Mouse (Mus musculus) cerebellum, adult 11-12 months (tissue): ENCODE results near the gene Polr3g.
"Not testable (repeated sequence)": the region's sequence is repeated elsewhere in the genome, so short reads cannot be mapped to it uniquely, and the experiment has no call there.

Experiments
- DNase-seq: peaks from one replicate; pipeline ENCODE4 v3.0.0; 2022

The Polr3g gene

GRCm38 (mm10) chr13:81684884-81685283 lies 25.9 kb downstream of the Polr3g start:
- DNase-seq = no peak

GRCm38 (mm10) chr13:81684258-81684657 lies 26.6 kb downstream of the Polr3g start:
- no peak for DNase-seq

- no peak for DNase-seq
These were observed 27.7 kb downstream of the Polr3g start for GRCm38 (mm10) chr13:81683107-81683506.

GRCm38 (mm10) chr13:81675333-81675732 lies 35.5 kb downstream of the Polr3g start:
- DNase-seq = no peak

GRCm38 (mm10) chr13:81667713-81668112 lies 43.1 kb downstream of the Polr3g start:
- no peak for DNase-seq

DNA sequence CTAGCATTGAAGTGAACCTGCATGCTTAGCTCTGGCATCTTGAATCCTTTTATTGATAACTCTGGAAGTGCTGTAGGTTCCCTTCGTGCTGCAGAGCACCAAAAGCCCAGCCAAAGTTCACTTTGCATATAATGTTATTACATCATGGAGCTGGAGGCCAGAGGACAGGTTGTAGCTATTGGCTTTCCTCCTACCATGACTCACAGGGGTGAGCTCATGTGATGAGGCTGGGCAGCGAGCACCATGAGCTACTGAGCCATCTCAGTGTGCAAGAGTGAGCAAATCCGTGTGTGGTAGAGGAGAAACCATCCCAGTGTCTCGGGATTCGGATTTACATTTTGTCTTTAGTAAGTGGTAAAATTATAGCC lies 46.5 kb downstream of the Polr3g start:
- peak; percentile 63 for DNase-seq

DNA sequence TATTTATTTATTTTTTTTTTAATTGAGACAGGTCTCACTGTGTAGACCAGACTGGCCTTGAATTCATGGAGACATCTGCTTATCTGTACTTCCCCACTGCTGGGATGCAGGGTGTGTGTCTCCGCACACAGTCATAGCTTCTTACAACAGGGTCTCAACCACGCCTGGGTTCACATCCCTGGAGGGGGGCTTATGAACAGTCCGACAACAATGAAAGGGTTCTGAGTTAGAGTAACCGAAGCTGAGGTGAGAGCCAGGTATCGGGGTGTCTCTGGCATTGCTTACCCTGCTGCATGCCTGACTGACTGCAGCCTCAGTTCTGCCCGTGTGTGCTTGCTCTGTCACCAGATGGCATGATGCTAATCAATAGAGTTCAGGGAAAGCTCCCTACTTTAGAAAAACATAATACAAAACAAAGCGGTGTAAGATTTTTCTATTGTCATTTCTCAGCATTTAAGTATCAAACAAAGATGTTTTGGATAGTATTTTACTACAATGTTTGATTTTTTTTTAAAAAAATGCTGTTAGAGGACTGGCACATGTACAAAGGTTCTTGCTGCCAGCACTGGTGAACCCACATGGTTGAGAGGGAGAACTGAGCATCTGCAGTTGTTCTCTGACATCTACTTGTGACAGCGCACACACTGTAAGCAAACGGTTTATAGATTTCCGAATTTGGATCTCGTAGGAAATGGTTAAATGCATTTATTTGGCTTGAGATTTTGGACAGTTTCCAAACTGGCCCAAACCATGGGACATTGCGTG lies 47.1 kb downstream of the Polr3g start:
- DNase-seq = peak; percentile 39

GRCm38 (mm10) chr13:81658053-81658752 lies 52.6 kb downstream of the Polr3g start:
- no peak for DNase-seq

DNA sequence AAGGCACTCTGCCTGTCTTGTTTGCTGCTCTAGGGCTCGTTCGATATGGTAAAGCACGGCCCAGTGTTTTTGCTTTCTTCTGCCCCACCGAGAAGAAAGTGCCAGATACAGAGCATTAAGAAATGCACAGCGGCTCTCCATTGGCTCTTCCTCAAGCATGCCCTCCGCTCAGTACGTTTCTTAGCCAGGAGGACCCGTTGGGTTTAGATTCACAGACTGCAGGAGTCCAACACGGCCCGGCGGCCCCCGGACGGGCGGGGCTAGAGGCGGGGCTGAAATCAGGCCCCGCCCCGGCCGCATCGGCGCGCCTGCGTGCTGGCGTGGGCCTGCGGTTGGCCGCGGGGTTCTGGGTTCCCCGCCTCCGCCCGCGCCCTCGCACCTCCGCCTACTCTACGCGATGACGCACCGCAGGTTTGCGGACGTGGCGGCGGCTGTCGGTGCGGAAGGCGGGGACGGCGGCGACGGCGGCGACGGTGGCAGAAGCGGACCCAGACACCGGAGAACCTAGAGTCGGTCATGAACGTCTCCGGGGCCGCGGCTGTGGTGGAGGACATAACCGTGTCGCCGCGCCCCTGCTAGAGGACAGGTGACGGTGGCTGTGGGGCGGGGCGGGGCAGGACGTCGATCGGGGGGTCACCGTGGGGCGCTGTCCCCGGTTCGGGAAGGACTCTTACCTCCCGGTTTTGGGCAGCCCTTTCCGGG lies 53.3 kb downstream of the Polr3g start, which contains the start of gene Lysmd3:
Lysmd3 (plus strand) TSS at position 313 of the 702 bp plus-strand sequence.
- DNase-seq = peak; percentile 95

DNA sequence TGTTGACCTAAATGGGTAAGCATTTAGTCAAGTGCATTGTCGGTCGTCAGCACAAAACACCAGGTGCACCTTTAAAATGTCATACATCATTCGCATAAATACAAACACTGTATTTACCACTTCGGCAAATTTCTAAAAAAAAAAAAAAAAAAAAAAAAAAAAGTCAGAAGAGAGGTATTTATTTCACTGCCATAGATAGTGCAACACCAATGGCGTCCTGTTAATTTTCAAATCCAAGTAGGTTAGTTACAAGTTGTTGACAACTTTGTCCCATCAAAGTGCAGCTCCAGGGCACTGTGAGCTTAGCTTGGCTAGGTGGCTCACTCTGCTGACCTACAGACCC lies 53.8 kb downstream of the Polr3g start:
- no peak for DNase-seq

- no peak for DNase-seq
These were observed 54.5 kb downstream of the Polr3g start for GRCm38 (mm10) chr13:81656091-81656850.

DNA sequence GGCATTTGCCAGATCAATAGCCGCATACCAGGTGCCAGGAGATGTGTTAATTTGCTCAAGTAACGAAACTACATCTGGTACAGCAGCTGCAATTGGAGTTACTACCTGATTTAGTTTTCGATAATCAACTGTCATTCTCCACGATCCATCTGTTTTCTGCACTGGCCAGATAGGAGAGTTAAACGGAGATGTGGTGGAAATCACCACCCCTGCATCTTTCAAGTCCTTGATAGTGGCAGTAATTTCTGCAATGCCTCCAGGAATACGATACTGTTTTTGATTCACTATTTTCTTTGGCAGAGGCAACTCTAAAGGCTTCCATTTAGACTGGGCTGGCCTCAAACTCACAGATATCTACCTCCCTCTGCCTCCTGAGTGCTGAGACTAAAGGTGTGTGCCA lies 60.4 kb downstream of the Polr3g start:
- DNase-seq = not testable (repeated sequence)

DNA sequence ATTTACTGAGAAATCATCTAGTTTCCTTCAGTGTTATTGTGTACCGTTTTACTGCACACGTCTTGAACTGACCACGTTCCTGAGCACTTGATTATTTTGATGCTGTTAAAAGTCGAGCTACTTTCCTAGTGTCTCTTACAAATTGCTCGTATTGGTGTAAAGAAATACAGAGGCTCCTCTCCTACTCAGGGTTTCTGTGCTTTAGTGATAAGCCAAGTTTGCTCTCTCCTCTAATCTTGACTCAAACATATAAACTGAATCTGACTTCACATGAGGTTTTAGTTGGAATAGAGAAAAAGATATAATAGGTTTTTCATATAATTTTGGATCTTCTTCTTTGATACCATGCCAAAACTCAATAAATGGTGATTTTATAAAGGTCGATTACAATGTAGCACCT lies 64.5 kb downstream of the Polr3g start:
- DNase-seq = no peak

- no peak for DNase-seq
These were observed 66.7 kb downstream of the Polr3g start for GRCm38 (mm10) chr13:81644047-81644565.

- no peak for DNase-seq
These were observed 68.2 kb downstream of the Polr3g start for GRCm38 (mm10) chr13:81642491-81643149.

DNA sequence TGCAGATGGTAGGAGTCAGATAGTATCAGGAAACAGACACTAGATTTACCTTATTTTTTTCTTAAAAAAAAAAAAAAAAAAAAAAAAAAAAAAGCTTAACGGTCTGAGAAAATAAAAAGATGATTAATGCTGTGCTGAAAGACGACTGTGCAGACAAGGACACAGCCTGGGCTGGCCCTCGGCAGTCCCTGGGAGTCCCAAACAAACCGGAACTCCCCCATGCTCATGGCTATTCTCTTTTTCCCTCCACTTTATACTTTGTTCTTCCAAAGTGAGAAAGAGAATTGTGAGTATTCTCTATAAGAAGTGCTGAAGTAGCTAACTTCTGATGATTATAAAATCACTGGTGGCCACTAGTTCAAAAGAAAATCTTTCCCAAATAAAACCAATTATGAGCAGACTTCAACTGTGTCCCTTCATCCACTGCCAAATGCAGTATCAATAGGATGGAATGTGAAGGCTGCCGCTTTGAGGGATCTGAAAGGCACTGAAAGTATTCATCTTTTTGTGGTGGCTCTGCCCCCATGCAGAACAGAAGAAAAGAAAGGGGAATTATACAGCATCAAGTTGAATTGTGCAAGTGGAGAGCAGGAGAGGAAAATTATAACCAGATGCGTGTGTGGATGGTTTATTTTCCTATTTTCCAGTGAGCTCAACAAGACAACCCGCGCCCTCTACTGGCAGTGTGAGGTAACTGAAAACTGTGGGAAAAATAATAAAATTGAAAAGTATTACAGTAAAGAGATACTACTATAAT lies 69.3 kb downstream of the Polr3g start:
- DNase-seq = no peak

DNA sequence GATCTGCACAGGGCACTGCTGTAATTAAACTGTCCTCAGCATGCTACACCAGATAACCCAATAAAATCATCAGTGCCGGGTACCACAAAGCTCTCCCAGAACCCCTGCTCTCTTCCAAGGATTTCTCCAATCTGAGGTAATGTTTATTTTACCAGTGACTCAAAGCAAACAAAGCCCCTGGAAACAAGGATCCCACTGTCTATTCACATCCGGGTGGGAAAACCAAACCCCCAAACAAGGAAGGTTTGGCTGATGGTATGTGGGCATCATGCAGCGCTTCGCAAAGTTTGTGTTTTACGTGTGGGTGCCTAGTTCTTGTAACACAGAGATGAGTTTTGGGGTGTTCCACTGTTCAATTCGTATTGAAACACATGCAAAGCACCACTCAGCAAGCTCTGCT lies 69.9 kb downstream of the Polr3g start:
- DNase-seq = no peak

DNA sequence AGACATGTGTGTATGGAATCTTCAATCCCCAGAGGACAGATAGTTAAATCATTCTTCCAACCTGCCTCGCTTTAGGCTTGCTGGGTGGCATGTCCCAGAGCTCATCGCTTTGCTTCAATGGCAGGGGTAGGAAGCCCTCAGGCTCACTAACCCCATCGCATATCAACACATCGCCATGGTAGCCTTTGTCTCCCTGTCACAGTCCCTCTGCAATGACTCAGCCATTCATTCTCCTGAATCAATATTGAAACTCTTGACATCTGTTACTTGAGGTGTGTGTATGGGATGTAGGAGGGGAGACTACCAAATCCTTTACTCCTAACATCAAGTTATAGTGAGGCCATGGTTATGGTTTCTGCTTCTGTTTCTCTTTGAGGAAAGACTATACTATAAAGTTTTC lies 71.2 kb downstream of the Polr3g start:
- DNase-seq = no peak

DNA sequence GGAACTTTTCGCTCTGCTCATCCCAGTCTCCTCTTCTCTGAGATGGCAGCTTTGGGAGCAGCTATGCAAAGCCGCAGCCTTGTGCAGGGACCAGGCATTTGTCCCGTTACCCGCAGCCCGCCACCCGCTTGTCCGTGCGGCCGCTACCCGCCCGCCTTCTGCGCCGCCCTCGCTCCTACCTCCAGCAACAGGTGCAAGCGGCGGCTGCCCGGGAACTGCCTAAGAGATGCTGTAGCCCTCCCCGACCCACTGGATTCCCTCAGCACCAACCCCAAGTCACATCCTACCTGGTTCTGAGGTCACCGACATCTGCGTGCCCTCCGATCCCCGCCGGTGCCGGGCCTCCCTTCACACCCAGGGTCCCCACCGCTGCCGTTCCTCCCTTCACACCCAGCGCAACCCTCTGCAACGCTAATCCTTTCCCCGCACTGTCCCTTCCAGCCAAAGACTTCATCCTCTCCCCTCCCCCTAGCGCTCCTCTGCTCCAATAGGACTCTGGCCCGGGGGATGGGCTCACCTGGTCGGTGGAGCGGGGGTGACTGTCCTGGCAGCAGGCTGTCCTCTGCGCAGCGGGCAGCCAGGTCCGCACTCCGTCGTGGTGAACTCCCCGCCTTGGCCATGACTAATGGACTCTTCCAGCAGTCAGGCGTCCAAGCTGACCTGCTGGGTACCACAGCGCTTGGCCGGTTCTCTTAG lies 77.9 kb downstream of the Polr3g start, which contains the start of gene Adgrv1:
Adgrv1 (minus strand) TSS at position 435 of the 696 bp plus-strand sequence.
- peak; percentile 84 for DNase-seq

- no peak for DNase-seq
These were observed 80.2 kb downstream of the Polr3g start for GRCm38 (mm10) chr13:81630566-81630965.

- DNase-seq = no peak
These were observed 81.4 kb downstream of the Polr3g start for GRCm38 (mm10) chr13:81629395-81629794.
